Mouse (Mus musculus) embryonic fibroblast, embryonic 13.5 days (primary cell): ENCODE results near the gene Ildr2.

Source experiments
- CTCF ChIP-seq: IDR thresholded peaks from 2 replicates; pipeline ENCODE4 v1.5.1; 2011; ENCODE audit warnings: mild to moderate bottlenecking, control low read depth, low read length, moderate library complexity, borderline replicate concordance; ENCODE audit not compliant: insufficient read depth
- POLR2A ChIP-seq: IDR thresholded peaks from 2 replicates; pipeline ENCODE4 v1.6.1; 2011; ENCODE audit warnings: low read depth, mild to moderate bottlenecking, control low read depth, low read length, moderate library complexity

GRCm38 (mm10) chr1:166300526-166300925 is 46.6 kb downstream of the Ildr2 start:
- TF ChIP-seq POLR2A, result no peak
- no peak for TF ChIP-seq CTCF
